15 mouse cellular contexts compared by ENCODE assay signal in the genomic region with DNA sequence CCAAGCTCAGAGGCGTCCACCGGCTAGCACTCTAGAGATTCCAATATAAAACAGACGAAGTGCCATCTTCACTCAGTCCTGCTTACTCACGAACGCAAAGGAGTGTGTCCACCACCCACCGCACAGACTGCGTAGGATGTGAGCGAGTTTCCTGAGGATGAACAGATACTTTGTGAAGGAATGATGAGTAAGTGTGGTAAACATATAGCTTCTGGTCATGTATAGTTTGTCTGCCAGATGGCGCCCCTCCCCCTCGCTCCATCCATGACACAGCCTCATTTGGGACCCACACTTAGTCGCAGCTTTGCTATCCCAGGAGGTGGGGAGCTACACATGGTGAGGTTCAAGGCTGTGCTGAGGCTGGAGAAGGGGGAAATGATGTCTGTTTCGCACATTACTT.
A peak's percentile ranks its signal among the peaks of the same experiment; 100 is the strongest.
DNase-seq lines count a peak whose midpoint lies in the region; ATAC-seq and TF ChIP-seq lines count a peak whose summit lies in the region.
"Had no signal": no experiment of that assay in that cellular context is flagged by ENCODE, and none has a peak within 500 bp of the region (broad histone marks: within the 10 kb centered on the region; RNA-seq: fewer than 3 reads in every experiment).

No protein-coding gene starts in this region.

- no peak overlapping the region for H3K4me2 ChIP-seq in midbrain, embryonic 12.5 days (replicated peaks)
- H3K4me2 ChIP-seq in midbrain, postnatal 0 days (ENCODE audit: low read depth, low read length, poor library complexity, severe bottlenecking): no peak overlapping the region
- H3K4me2 ChIP-seq: hindbrain, embryonic 13.5 days; kidney, embryonic 15.5 days; liver, embryonic 13.5 days had no signal

- TF ChIP-seq CTCF in midbrain, postnatal 0 days (IDR thresholded peaks at IDR 0.05): no peak

- no peak overlapping the region for H3K4me3 ChIP-seq in midbrain, embryonic 12.5 days
- no peak overlapping the region for H3K4me3 ChIP-seq in midbrain, postnatal 0 days (ENCODE audit: low read depth, low read length)
- H3K4me3 ChIP-seq: hindbrain, embryonic 13.5 days; kidney, embryonic 15.5 days; liver, embryonic 13.5 days had no signal

- H3K4me1 ChIP-seq in midbrain, embryonic 12.5 days: no peaks in the 10 kb centered on the region
- H3K4me1 ChIP-seq in midbrain, postnatal 0 days (ENCODE audit: insufficient read depth, low read length): no peaks in the 10 kb centered on the region
- H3K4me1 ChIP-seq: hindbrain, embryonic 13.5 days; kidney, embryonic 15.5 days; liver, embryonic 13.5 days had no signal

- no peaks in the 10 kb centered on the region for H3K9me3 ChIP-seq in midbrain, embryonic 12.5 days
- no peaks in the 10 kb centered on the region for H3K9me3 ChIP-seq in midbrain, postnatal 0 days (ENCODE audit: low read length)
- H3K9me3 ChIP-seq: hindbrain, embryonic 13.5 days; kidney, embryonic 15.5 days; liver, embryonic 13.5 days had no signal

- 87% methylated on average over 12 of the region's 12 CpGs for WGBS in midbrain, embryonic 12.5 days
- 87% methylated on average over 12 of the region's 12 CpGs for WGBS in midbrain, postnatal 0 days

- no peak overlapping the region for H3K27ac ChIP-seq in midbrain, embryonic 12.5 days (replicated peaks)
- H3K27ac ChIP-seq in midbrain, postnatal 0 days (ENCODE audit: low read depth, low read length): no peak overlapping the region
- H3K27ac ChIP-seq: hindbrain, embryonic 13.5 days; kidney, embryonic 15.5 days; liver, embryonic 13.5 days had no signal

- intact Hi-C loops in heart, postnatal 14 days (cut with DNase I): no loop called here

- peak; percentile 72 for DNase-seq in heart, adult 11 months
- no peak for DNase-seq in heart, postnatal 14 days
- DNase-seq in midbrain, postnatal 0 days (ENCODE audit: low spot score): no peak
- peak; percentile 53 to 88 for DNase-seq in left cerebral cortex, adult 9 months (ENCODE audit: low spot score in 2 of 2)
- peak; percentile 77 for DNase-seq in telencephalon, adult 2 months (ENCODE audit: low read depth, low spot score)
- no peak for DNase-seq in spleen, adult 18-20 months
- DNase-seq in adrenal gland, adult 18-20 months (ENCODE audit: low spot score in 2 of 2): no peak
- DNase-seq: adrenal gland, postnatal 36 days; cerebellum, postnatal 14 days; liver, embryonic 13.5 days; thymus, postnatal 4 days had no signal

- ATAC-seq in midbrain, embryonic 12.5 days (ENCODE audit: low FRiP score, low read depth): 0 out of 2 replicates have a peak, but pooled peaks have one; percentile 30
- no peak for ATAC-seq in midbrain, postnatal 0 days (ENCODE audit: low FRiP score)
- ATAC-seq: Patski had no signal

- no peaks in the 10 kb centered on the region for H3K36me3 ChIP-seq in midbrain, embryonic 12.5 days
- no peaks in the 10 kb centered on the region for H3K36me3 ChIP-seq in midbrain, postnatal 0 days (ENCODE audit: insufficient read depth, low read length)
- H3K36me3 ChIP-seq: hindbrain, embryonic 13.5 days; kidney, embryonic 15.5 days; liver, embryonic 13.5 days had no signal

- no peak overlapping the region for H3K9ac ChIP-seq in midbrain, embryonic 12.5 days (replicated peaks)
- no peak overlapping the region for H3K9ac ChIP-seq in midbrain, postnatal 0 days (replicated peaks; ENCODE audit: low read length, poor library complexity, severe bottlenecking)
- H3K9ac ChIP-seq: hindbrain, embryonic 13.5 days; kidney, embryonic 15.5 days; liver, embryonic 13.5 days had no signal

- no peaks in the 10 kb centered on the region for H3K27me3 ChIP-seq in midbrain, embryonic 12.5 days
- H3K27me3 ChIP-seq in midbrain, postnatal 0 days (ENCODE audit: insufficient read depth, low read length): no peaks in the 10 kb centered on the region
- H3K27me3 ChIP-seq: hindbrain, embryonic 13.5 days; kidney, embryonic 15.5 days; liver, embryonic 13.5 days; Patski had no signal

Comparison
In these comparisons a context has a peak if more than half of its experiments do, and no peak if none do; other contexts are left out.
1. DNase-seq: peak in heart, adult 11 months (single experiment), left cerebral cortex, adult 9 months (2 of 2) and telencephalon, adult 2 months (single experiment); none in heart, postnatal 14 days (0 of 2), midbrain, postnatal 0 days (single experiment), spleen, adult 18-20 months (0 of 2) and adrenal gland, adult 18-20 months (0 of 2).